Mouse (Mus musculus): ENCODE results near the gene Tgds.
"Not testable (repeated sequence)": the region's sequence is repeated elsewhere in the genome, so short reads cannot be mapped to it uniquely, and the experiment has no call there.

The Tgds gene

GRCm38 (mm10) chr14:118131931-118132641, 469 bp downstream of the Tgds start:
- DNase-seq (ENCODE audit: low spot score in 2 of 2), result no peak

GRCm38 (mm10) chr14:118131472-118131871, 1.1 kb downstream of the Tgds start:
- DNase-seq (ENCODE audit: low spot score in 2 of 2), result no peak

GRCm38 (mm10) chr14:118126301-118126700, 6.3 kb downstream of the Tgds start:
- DNase-seq (ENCODE audit: low spot score in 2 of 2), result no peak

- DNase-seq (ENCODE audit: low spot score in 2 of 2), result no peak
Observed at GRCm38 (mm10) chr14:118124771-118125170, 7.8 kb downstream of the Tgds start.

- no peak for DNase-seq (ENCODE audit: low spot score in 2 of 2)
Observed at GRCm38 (mm10) chr14:118124129-118124528, 8.4 kb downstream of the Tgds start.

- no peak for DNase-seq (ENCODE audit: low spot score in 2 of 2)
Observed at GRCm38 (mm10) chr14:118113116-118113515, 19.4 kb downstream of the Tgds start.

GRCm38 (mm10) chr14:118107479-118107878, 25.1 kb downstream of the Tgds start:
- DNase-seq (ENCODE audit: low spot score in 2 of 2), result not testable (repeated sequence)

GRCm38 (mm10) chr14:118101227-118101990, 31.1 kb downstream of the Tgds start:
- no peak for DNase-seq (ENCODE audit: low spot score in 2 of 2)

- no peak for DNase-seq (ENCODE audit: low spot score in 2 of 2)
Observed at GRCm38 (mm10) chr14:118098265-118098664, 34.3 kb downstream of the Tgds start.

- DNase-seq (ENCODE audit: low spot score in 2 of 2), result no peak
Observed at GRCm38 (mm10) chr14:118089806-118090392, 42.7 kb downstream of the Tgds start.

- DNase-seq (ENCODE audit: low spot score in 2 of 2), result peak; percentile 91 to 95
Observed at GRCm38 (mm10) chr14:118089215-118089805, 43.2 kb downstream of the Tgds start.

GRCm38 (mm10) chr14:118088437-118089207, 43.9 kb downstream of the Tgds start:
- no peak for DNase-seq (ENCODE audit: low spot score in 2 of 2)

- no peak for DNase-seq (ENCODE audit: low spot score in 2 of 2)
Observed at GRCm38 (mm10) chr14:118086271-118087035, 46.1 kb downstream of the Tgds start.

- DNase-seq (ENCODE audit: low spot score in 2 of 2), result no peak
Observed at GRCm38 (mm10) chr14:118083851-118084250, 48.7 kb downstream of the Tgds start.

GRCm38 (mm10) chr14:118080606-118081005, 51.9 kb downstream of the Tgds start:
- DNase-seq (ENCODE audit: low spot score in 2 of 2), result no peak

- DNase-seq (ENCODE audit: low spot score in 2 of 2), result no peak
Observed at GRCm38 (mm10) chr14:118070100-118070499, 62.5 kb downstream of the Tgds start.

- DNase-seq (ENCODE audit: low spot score in 2 of 2), result no peak
Observed at GRCm38 (mm10) chr14:118069439-118070079, 63.0 kb downstream of the Tgds start.

All from urinary bladder, postnatal 4 days (tissue).